Mouse (Mus musculus) B cell, adult 62 days (primary cell): ENCODE results near the gene Rap1a. TPM values are rescaled to one million over a fixed set of nuclear protein-coding genes. Genes with fewer than 3 reads are reported as not detected.

Source experiments
- total RNA-seq: library from RNA; stranded (reverse); gene quantifications from 4 replicates; pipeline ENCODE4 v1.2.4, GENCODE M21; 2023

The Rap1a gene
- total RNA-seq, result 116 to 147 TPM (median 132 TPM) in 4 replicates

GRCm38 (mm10) chr3:105801191-105802166 lies at the start of gene Rap1a:
Gene Rap1a (minus strand): TSS chr3:105801336.

GRCm38 (mm10) chr3:105704031-105705008 lies 96.8 kb downstream of the Rap1a start, which contains the start of gene Inka2:
Gene Inka2 (plus strand): TSS chr3:105704599.

GRCm38 (mm10) chr3:105687324-105688060 lies 113.6 kb downstream of the Rap1a start, which contains the start of gene Ddx20:
Gene Ddx20 (minus strand): TSS chr3:105687574.

Other genes with a start within 250 kb of the Rap1a start
- 32.4 to 34.6 TPM (median 33.8 TPM) in 4 replicates for gene Ddx20, start 113.8 kb downstream of the Rap1a start, total RNA-seq
- 0.17 TPM in 1 of 4 replicates, not detected in the others for gene Inka2, start 96.7 kb downstream of the Rap1a start, total RNA-seq
- not detected in 4 replicates for gene Adora3, start 69.5 kb upstream of the Rap1a start, total RNA-seq
- gene Tmigd3, start 69.6 kb upstream of the Rap1a start, total RNA-seq, result 0.52 to 0.57 TPM in 2 of 4 replicates, not detected in the others
- 22.2 to 23.8 TPM (median 22.8 TPM) in 4 replicates for gene I830077J02Rik, start 131.3 kb upstream of the Rap1a start, total RNA-seq
- gene Wdr77, start 158.0 kb upstream of the Rap1a start, total RNA-seq, result 41.0 to 46.1 TPM (median 43.0 TPM) in 4 replicates
- 135 to 153 TPM (median 143 TPM) in 4 replicates for gene Atp5f1, start 158.8 kb upstream of the Rap1a start, total RNA-seq
- gene Ovgp1, start 172.4 kb upstream of the Rap1a start, total RNA-seq, result 2.4 to 4.5 TPM (median 3.5 TPM) in 4 replicates
- 1.1 to 2.5 TPM (median 1.6 TPM) in 4 replicates for gene Pifo, start 213.3 kb upstream of the Rap1a start, total RNA-seq
- gene Chil5, start 231.5 kb upstream of the Rap1a start, total RNA-seq, result not detected in 4 replicates